Mouse (Mus musculus) kidney, adult 2 months (tissue): Measurements from ENCODE around the gene Fnbp1l.

Experiments used
- CTCF ChIP-seq: fragments of 200-500 bp; conservative IDR thresholded peaks from 2 replicates; pipeline ENCODE4 v1.5.1; 2011; ENCODE audit warnings: low read depth, mild to moderate bottlenecking, control low read depth, low read length, moderate library complexity, mixed read lengths; ENCODE audit not compliant: insufficient read depth, insufficient read length
- POLR2A ChIP-seq: fragments of 200-500 bp; IDR thresholded peaks from one replicate; pipeline ENCODE4 v1.6.1; 2011; ENCODE audit warnings: low read depth, low read length, control low read depth

DNA sequence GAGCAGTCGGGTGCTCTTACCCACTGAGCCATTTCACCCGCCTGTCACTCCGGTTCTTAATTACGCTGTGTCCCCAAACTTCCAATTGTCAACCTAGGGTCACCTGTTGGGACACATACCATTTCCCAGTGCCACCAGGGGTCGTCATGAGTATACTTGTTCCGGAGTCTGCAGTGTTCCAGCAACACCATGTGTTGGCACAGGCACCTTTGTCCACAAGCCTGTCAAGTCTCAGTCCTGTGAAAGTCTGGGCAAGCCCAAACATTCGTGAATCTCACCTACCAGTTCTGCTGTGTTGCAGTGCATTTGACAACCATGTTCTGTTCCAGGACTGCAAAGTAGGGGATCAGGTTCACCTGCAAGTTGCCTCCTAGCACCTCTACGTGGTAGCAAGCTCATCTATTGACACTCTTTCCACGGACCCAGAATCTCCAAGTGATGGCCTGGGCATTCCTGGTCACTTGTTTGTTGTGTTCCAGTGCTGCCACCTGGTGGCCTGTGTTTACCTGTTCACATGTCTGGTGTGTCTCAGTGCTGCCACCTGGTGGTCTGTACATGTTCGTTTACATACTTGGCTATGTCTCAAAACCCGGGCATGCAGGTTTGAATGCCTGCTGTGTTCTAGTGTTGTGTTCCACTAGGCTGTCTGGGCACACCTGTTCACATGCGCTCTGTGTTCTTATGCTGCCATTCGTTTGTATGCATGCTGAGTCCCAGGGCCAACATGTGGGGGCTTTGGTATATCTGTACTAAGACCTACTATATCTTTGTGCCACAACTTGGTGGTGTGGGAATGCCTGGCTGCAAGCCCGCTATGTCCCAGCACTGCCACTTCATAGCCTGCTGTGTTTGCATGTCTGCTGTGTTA lies 19.0 kb upstream of the Fnbp1l start:
- no peak for TF ChIP-seq POLR2A
- peak; percentile 100; the same call in 1 of the 2 replicates for TF ChIP-seq CTCF
